Mouse (Mus musculus) kidney, adult 18-20 months (tissue): ENCODE measurements around the gene Bbs4.
A peak's percentile ranks its signal among the peaks of the same experiment; 100 is the strongest.

ENCODE experiments used
- DNase-seq: peaks from one replicate; pipeline ENCODE4 v3.0.0; 2021

Bbs4 gene

DNA sequence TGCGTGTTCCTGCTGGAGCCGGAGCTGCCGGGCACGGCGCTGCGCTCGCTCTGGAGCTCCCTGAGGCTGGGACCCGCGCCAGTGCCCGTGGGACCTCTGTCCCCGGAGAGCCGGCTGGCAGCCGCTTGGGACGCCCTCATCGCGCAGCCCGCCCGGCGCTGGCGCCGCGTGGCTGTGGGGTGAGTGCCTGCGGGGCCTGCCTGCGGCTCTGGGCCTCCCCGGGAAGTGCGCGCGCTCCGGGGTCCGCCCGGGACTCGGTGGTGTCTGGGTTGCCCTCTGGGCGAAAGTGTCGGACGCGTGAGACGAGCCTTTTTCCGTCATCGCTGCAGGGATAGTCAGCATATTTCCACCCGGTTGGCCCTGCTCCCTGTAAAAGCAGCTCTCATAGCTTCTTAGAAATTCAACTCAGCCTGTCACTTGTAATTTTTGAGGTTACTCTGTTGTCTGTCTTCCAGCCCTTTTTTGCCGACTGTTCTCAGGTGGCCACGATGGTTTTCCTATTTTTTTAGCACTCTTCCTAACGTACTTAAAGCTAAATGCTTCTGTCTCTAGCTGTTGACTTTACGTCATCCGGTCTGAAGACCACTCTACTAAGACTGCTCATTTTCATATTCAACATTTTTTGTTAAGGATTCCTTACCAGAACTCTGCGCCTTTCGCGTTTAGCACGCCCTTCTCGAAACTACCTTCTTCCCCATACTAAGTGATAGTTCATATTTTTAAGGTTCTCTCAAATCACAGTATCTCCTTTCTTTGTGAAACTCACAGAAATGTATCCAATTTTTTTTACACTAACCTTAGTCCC lies 61.4 kb downstream of the Bbs4 start:
- DNase-seq, result no peak

DNA sequence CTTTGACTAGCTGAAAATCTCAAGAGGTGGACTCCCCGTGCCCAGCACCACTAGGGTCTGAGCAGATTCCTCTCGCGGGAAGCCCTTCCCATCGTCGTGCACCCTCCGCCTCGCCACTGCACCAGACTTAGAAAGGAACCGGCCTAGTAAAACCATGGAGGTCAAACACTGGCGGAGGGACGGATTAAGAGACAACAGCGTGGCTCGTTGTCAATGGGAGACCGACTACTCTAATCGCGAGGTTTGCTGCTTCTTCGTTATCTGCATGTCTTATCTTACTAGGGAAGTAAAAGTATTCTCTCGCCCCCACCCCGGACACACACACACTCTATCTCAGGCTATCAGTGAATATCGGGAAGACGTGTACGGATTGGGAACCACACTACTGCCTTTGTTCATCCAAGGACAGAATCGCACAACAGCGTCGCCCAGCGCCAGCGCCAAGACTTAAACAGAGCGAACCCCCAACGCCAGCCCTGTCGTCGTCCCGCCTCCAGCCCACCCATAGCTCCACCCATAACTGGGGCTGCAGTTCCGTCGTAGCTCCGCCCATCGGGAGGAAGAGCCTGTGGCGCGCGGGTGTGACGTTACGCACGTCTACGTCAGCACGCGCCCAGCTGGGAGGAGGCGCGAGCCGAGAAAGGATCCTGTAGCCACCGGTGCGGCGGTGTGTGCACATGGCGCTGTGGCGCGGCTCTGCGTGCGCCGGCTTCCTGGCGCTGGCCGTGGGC lies 62.2 kb downstream of the Bbs4 start, which contains the start of gene Adpgk:
Gene Adpgk, plus strand, starts transcription at position 602 of the 731 bp plus-strand sequence.
- DNase-seq, result peak; percentile 98

DNA sequence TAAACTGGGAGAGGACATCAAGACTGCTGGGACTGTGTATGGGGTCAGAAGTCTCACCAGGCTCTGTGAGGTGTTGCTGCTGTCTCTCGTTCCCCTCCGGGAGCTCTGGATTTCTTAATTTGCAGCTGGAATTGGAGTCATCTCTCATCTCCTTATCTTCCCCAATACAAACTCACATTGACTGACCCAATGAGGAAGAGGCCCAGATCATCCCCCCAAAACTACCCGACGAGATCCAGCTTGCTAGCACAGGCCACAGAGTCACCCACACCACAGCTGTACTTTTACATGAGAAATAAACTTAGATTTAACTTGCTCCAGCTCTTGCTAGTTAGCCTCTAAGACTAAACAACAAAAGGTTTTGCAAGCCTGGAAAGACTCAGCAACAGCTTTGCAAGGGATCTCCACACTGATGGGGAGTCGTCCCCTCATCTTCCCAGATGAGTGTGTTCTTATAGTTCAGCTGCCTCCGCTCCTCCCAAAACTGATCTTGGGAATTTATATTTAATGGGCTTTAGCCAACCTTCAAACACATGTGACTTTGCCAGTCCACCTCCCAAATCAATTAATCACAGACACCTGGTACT lies 63.7 kb downstream of the Bbs4 start:
- DNase-seq, result no peak

DNA sequence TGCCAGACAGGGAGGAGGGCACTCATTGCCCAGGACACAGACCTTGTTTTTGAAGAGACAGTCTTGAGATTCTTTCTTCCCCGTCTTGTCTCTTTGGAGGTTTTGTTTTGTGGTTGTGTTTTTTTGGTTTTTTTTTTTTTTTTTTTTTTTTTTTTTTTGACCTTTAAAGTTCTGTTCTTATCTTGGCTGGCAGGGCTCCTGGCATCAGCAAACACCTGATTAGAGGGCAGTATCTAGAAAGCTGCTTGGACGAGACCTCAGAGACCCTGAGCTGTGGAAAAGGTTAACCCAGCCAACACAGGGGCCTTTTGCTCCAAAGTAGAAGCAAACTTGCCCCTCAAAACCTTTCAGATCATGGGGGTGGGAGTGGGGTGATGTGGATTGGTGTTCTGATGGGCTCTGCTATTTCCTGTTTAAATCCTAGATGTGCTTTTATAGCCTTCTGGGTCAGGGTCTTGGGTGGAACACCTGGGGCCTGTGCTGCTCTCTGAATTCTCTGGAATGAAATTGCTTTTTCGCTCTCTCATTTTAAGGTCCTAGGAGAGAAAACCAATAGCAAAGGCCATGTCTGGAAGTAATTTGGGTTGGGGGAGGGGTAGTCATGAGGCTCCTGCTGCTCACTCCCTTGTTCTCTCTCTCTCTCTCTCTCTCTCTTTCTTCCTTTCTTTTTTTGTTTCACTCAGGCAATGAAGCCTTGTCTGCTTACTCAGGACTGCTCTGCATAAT lies 64.5 kb downstream of the Bbs4 start:
- DNase-seq, result no peak

DNA sequence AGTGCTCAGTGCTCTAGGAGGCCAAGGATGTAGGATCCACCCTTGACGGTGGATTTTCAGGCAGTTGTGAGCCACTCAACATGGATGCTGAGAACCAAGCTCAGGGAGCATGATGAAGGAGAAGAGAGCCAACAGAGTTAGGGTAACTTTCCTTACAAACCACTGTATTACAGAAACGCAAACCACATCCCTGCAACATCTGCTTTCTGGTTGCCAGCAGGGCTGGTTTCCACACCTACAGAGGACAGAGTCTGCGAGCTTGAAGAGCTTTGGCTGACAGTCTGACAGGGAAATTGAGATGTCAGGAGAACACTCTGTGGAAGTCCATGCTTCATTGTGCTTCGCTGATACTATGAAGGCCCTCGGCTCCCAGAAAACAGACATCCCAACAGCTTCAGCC lies 65.2 kb downstream of the Bbs4 start:
- DNase-seq, result no peak

DNA sequence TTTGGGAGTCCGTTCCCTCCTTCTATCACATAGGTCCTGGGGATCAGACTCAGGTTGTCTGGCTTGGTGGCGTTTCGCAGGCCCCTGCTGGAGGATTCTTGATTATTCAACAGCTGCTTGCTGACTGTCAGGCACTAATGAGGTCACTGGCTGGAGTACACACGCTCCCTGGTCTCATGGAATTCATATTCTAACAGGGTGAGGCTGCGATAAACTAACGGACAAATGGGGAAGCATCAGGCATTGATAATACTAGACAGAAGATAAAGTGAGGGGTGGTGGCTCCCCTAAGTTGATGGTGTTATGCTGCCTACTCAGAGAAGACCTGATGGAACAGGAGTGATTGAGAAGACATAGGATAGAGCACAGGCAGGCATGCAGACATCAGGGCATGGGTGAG lies 67.7 kb downstream of the Bbs4 start:
- DNase-seq, result no peak

DNA sequence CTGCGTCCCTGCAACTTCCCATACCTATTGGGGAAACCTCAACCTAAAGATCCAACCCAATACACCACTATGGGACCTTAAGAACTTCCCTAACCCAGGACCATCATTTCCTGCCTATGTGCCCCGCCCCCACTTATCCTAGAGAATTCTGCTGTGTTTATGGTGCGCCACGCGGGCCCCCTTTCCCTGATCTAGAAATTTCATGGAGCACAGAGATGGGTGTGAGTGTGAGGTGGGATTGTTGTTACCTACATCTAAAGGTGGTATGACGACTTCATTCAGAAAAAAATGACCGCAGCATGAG lies 70.7 kb downstream of the Bbs4 start:
- no peak for DNase-seq

DNA sequence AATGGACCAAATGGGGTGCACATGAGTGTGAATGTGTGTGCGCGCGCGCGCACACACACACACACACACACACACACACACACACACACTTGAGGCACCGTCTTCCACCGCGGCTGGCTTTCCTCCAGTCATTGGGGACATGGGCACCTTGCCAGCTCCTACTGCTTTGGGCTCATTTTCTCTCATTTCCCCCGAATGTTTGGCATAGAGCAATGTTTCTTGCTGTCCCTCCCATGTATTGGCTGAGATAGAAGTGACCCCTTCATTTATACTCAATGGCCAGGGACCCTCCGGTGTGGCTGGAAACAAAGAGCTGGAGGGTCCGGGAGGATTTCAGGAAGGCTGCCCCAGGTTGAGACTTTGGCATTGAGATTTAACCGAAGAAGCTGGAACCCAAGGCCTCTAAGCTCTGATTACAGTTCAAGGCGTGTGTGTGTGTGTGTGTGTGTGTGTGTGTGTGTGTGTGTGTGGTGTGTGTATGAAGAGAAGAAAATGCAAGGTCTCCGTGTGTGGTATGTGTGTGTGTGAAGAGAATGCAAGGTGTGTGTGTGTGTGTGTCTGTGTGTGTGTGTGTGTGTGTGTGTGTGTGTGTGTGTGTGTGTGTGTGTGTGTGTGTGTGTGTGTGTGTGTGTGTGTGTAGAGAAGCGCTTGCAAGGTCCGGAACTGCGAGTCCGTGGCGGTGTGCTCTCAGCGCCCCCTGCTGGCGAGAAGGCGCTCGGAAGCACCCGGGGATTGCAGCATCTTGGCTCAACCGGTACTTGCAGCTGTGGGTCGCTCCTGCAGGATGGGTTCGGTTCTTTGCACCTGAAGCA lies 71.2 kb downstream of the Bbs4 start:
- DNase-seq, result peak; percentile 80

DNA sequence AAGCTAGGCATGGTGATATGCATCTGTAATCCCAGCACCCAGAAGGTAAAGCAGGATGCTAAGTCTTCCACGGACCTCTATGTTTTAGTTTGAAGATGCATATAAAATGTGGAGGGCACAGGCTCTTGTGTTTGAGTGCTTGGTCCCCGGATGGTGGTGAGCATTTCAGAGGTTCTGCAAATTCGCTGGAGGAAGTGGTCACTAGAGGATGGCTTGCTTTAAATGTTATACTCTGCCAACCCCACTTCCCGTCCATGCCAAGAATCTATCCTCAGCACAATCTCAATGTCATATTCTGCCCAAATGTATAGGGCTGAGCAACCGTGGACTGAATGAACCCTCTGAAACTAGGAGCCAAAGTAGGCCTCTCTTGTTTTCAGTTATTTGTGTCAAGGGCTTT lies 72.4 kb downstream of the Bbs4 start:
- no peak for DNase-seq

DNA sequence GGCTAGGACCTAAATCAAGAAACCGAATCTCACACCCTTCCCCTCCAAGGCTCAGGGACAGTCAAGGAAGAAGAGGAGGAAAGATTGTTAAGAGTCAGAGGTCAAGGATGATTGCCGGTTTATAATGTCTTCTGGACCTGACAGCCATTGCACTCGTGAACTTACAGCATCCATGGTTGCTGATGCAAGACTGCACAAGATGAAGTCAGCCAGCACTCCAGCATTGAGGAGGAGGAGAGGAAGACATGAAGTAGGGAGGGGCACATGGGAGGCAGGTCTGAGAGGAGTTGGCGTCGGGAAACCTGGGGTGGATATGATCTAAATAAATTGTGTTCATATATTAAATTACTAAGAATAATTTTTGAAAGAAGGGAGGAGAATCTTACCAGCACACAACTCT lies 74.6 kb downstream of the Bbs4 start:
- DNase-seq, result no peak

DNA sequence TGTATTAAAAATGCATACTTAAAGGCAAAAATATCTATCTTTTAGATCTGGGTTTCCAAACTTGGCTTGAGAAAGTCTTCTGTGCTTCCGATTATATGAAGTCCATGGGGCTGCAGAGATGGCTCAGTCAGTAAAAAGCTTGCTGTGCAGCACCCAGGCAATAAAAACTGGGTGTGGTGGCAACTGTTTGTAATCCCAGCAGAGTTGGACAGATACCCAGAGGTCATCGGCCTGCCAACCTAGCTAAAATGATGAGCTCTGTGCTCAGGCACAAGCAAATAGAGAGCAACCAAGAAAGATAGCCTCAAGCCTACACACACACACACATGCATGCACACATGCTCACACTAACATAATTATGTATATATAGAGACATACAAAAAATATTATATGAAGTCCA lies 75.1 kb downstream of the Bbs4 start:
- DNase-seq, result no peak

DNA sequence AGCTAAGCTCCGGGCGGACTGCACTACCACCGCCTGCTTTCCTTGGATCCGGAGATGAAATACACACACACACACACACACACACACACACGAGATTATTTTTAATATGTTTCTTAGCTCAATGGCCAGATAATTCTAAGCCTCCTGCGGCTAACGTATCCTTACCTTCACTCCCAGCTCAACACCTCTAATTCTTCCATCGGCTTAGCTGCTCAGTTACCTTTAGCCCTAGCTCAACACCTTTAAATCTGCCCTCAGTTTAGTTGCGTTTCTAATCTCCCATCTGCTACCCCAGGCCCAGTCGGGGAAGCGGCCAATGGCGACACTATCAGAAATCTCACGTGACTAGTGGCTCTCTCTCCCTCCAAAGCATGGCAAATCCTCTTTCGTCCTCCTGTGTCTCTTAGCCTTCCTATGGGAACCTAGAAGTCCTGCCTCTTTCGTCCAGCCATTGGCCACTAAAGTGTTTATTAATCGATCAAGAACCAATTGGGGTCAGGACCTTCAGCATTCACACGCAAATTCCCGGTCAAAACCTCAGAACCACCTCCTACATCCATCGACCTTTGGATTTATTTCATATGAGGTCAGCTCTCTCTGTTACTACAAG lies 78.4 kb downstream of the Bbs4 start:
- no peak for DNase-seq

DNA sequence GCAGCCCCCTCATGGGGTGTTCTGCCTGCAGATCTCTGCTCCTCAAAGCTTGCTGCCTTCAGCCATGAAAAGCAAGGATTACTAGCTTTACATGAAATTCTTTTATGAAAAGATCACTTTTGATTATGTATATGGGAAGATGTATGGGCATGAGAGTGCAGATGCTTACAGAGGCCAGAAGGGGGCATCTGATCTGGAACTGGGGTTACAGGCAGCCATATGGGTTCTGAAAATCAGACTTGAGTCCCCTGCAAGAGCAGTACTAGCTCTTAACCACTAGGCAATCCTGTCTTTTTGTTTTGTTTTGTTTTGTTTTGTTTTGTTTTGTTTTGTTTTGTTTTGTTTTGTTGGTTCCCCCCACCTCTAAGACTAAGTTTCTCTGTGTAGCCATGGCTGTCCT lies 80.1 kb downstream of the Bbs4 start:
- DNase-seq, result no peak
